Mouse (Mus musculus): ENCODE results near the gene Lrrc39.
"Not testable (repeated sequence)": the region's sequence is repeated elsewhere in the genome, so short reads cannot be mapped to it uniquely, and the experiment has no call there.

The Lrrc39 gene

DNA sequence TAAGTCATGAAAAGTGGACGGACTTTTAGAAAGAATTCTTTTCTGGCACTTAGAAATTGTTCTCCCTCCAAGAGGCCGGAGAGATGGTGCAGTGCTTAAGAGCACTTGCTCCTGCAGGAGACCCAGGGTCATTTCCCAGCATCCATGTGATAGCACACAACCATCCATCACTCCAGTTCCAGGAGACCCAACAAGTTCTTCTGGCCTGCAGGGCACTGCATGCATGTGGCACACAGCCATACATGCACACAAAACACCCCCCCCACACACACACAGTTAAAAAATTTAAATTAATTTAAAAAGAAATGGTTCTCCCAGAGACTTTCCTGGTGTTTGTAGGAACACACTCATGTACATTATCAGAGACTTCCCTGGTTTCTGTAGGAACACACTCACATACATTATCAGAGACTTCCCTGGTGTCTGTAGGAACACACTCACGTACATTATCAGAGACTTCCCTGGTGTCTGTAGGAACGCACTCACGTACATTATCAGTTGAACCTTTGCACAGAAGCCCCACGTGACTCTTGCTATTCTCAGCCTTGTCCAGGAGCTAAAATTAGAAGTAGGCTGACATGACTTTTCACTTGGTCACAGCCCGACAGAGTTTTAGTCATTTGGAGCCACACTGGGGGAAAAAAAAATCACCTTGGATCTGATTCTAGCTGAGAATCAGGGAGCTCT is at the start of gene Lrrc39:
Lrrc39 (plus strand) TSS at position 566 of the 687 bp plus-strand sequence.
- no peak for DNase-seq (ENCODE audit: low read depth, low spot score)

GRCm38 (mm10) chr3:116520141-116520761 is 42.5 kb upstream of the Lrrc39 start:
- DNase-seq (ENCODE audit: low read depth, low spot score) = no peak

DNA sequence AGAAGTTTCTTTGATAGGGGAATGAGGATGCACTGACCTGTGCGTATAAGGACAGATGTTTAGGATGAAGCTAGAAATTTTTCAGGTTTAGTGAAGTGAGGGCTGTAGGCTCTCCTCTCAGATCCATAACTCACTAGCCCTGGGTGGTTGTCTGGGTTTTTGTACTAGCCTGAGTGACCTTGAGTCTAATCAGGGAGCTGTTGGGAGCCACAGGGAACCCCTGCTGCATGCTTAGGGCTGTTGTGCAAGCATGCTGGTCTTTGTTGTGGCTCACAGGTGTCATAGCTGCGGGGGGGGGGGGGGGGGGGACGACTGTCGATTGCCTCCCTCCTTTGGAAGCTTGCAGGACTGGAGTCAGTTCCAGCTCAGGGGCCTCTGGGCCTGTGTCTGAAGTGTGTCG is 33.0 kb upstream of the Lrrc39 start:
- DNase-seq (ENCODE audit: low read depth, low spot score) = peak; percentile 55

DNA sequence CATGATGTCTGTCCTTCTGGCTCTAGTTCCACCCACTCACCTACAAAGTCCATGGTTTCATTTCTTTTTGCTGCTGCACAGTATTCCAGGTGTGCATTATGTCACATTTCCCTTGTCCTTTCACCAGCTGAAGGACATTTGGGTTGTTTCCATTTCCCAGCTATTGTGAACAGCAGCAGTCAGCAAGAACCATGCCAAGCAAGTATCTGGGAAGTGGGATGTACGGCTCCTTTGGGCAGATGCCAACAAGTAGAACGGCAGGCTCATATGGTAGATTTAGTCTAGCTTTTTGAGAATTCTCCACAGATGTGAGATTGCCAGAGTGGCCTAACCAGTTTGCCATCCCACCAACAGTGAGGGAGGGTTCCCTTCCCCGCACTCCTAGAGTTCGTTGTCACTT is 31.9 kb upstream of the Lrrc39 start:
- no peak for DNase-seq (ENCODE audit: low read depth, low spot score)

DNA sequence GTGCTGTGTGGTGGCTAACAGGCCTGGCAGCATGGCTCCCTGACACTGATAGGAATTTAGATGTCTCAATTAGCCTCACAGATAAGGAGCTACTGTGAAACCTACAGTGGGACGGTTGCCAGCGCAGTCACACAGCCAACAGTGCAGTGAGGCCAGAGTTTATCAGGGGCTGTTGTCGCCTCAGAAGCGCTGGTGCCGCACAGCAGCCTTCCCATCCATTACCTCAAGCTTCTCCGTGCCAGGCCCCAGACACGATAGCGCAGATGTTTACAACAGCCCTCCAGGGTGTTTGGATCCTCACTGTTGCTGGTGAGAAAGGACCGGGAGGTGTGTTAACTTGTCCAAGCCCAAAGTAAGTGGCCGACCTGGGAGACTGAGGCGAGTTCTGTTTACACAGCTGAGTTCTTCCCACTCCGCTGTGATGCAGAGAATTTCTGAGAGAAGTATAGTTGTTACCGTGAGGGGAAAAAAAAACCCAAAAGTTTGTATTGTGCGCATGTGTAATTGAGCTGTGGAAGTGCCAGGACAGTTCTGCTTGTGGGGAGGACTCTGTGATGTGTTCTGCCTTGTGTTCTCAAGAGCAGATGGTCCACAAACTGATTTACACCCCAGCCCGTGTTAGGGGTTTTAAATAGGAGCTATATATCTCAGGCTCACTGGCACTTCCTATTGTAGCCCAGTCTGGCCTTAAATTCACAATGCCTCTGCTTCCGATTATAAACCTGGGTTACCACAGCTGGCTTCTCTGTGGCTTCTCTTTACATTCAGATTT is 26.2 kb upstream of the Lrrc39 start:
- no peak for DNase-seq (ENCODE audit: low read depth, low spot score)

DNA sequence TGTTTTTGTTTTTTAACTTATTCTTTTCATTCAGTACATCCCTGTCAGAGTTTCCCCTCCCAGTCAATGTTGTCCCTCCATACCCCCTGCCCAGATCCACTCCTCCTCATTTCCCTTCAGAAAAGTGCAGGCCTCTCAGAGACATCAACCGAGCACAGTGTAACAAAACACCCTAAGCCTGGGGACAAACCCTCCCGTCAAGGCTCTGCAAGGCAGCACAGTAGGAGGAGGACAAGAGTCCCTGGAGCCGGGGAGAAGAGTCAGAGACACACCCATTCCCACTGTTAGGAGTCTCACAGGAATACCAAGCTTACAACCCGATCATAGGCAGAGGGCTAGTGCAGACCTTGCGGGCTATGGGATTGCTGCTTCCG is 25.6 kb upstream of the Lrrc39 start:
- DNase-seq (ENCODE audit: low read depth, low spot score) = peak; percentile 30

DNA sequence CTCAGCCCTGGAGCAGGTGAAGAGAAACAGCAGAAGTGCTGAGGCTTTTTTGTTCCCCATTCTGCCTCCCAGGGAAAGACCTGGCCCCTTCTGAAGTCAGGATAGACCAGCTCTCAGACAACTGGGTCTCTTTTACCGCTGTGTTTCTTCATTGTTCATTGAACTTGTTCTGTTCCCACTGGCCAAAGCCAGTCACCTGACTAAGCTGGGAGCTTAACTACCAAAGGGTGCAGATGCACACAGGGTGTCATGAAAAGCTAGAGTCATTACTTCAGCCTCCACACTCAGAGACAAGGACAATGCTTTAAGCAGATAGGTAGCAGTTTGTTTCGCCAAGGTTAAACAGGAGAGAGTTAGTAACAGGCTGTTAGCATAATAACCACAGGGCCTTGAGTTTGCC is 20.7 kb upstream of the Lrrc39 start:
- peak; percentile 64 for DNase-seq (ENCODE audit: low read depth, low spot score)

DNA sequence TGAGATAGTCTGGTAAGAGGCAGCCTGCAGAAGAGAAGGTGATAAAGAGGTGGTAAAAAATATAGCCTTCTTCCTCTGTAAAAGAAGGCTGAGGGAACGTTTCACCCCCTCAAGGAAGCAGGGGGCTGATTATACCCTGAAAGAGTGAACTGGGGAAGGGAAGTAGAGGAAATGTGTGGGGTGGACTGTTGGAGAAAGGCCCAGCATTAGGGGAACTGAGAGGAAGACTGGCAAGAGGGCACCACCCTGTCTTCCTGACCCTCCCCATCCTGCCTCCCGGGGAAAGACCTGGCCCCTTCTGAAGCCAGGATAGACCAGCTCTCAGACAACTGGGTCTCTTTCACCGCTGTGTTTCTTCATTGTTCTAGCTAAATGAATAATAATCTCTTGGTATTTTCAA is 20.2 kb upstream of the Lrrc39 start:
- no peak for DNase-seq (ENCODE audit: low read depth, low spot score)

- no peak for DNase-seq (ENCODE audit: low read depth, low spot score)
Measured at GRCm38 (mm10) chr3:116547430-116547829, 15.3 kb upstream of the Lrrc39 start.

DNA sequence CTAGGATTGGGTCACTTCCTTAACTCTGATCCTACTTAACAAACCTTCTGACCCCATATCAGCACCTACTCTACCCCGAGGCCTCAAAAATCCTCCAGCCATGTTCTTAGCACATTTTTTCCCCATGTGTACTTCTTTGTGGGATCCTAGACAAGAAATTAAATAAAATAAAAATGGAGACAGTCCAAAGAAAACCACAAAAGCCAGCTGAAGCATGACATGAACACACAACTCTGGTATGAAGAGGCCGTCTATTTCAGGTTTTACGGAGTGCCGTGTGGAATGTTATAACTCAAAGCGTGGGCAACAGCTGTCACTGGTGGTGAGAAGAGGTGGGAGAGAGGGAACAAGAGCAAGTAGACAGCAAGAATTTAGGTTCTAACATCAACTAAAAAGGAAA is 11.4 kb upstream of the Lrrc39 start:
- no peak for DNase-seq (ENCODE audit: low read depth, low spot score)

GRCm38 (mm10) chr3:116561315-116561714 is 1.5 kb upstream of the Lrrc39 start:
- not testable (repeated sequence) for DNase-seq (ENCODE audit: low read depth, low spot score)

DNA sequence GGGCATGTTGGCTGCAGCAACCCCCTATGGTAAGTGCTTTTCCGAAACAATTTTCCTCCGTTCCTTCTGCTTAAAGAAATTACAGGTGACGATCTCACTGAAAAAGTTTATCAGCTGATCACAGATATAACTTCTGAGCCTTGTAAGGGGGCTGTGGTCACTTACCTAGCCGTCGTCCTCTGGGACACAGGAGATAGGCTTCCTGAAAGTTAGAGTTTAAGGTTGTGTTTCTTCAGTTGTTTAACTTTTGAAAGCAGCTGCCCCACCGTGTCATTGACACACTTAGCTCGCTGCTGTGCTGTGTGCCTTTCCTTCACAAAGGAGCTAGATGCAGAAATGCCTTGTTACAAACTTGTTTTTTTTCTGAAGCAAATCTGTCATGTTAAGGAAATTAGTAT is 321 bp downstream of the Lrrc39 start:
- DNase-seq (ENCODE audit: low read depth, low spot score) = no peak

GRCm38 (mm10) chr3:116570628-116571027 is 7.9 kb downstream of the Lrrc39 start:
- DNase-seq (ENCODE audit: low read depth, low spot score) = no peak

GRCm38 (mm10) chr3:116577286-116577685 is 14.5 kb downstream of the Lrrc39 start:
- peak; percentile 62 for DNase-seq (ENCODE audit: low read depth, low spot score)

DNA sequence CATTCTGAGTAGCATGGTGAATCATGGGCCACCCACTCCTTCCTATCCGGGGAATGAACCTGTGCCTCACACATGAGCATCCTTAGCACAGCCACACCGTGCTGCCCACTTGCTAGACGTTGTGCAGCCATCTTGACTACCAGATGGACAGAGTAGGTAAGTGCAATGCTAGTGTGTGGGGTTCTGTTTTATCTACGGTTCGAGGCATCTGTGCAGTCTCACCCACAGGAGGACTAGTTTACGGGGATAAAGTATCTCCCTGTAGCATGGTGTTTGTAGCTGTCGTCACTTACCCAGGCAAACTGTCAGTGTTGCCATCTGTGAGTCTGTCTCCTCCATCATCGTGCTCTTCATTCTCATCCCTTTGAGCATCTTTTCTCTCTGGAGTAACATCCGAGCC is 19.4 kb downstream of the Lrrc39 start:
- no peak for DNase-seq (ENCODE audit: low read depth, low spot score)

GRCm38 (mm10) chr3:116594076-116594727 is 31.4 kb downstream of the Lrrc39 start:
- DNase-seq (ENCODE audit: low read depth, low spot score) = no peak

GRCm38 (mm10) chr3:116594728-116595602 is 32.2 kb downstream of the Lrrc39 start, which contains the start of gene Sass6:
Sass6 (plus strand) TSS chr3:116594982.
- DNase-seq (ENCODE audit: low read depth, low spot score) = peak; percentile 98

DNA sequence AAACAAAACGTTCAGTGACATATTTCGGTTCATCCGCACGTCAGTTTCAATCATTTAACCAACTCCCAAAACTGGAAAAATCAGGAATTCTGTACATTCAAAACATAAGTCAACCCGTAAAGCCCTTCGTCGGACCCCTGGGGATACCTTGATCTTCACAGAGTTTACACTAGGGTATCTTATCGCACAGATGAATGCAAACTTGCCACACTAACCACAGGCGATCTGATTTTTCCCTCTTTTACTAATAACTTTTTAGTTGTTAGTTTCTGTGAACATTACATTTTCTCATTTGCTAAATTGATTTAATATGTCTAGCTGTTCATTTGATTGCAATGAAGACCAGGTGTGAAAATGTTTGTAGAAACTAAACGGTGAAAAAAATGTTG is 32.8 kb downstream of the Lrrc39 start:
- no peak for DNase-seq (ENCODE audit: low read depth, low spot score)

DNA sequence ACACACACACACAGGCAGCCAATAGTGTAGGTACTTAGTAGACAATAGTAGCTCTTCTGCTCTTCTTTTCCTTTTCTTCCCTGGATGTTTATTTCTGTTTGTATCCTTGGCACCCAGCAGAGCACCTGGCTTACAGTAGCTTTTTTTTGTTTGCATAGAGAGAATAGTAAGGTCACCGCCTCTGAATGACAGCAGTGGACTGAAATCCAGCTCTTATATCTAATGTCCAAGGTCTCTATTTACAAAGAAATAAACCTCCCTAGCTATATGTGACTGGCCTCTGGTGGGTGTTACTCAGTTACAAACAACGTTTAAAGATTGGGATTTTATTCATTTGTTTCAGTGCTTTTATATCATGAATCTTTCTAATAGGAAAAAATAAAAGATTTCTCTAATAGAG is 36.9 kb downstream of the Lrrc39 start:
- DNase-seq (ENCODE audit: low read depth, low spot score) = no peak

GRCm38 (mm10) chr3:116601005-116601404 is 38.2 kb downstream of the Lrrc39 start:
- DNase-seq (ENCODE audit: low read depth, low spot score) = no peak

- no peak for DNase-seq (ENCODE audit: low read depth, low spot score)
Measured at GRCm38 (mm10) chr3:116601781-116602180, 39.0 kb downstream of the Lrrc39 start.

Data from ZHBTc4 (cell line).